Mouse (Mus musculus) right cerebral cortex, adult 2 months (tissue): ENCODE measurements around the gene Zfp420.

ENCODE experiments used
- DNase-seq, 2 experiments: peaks; one replicate each; pipeline ENCODE4 v3.0.0; 2021 to 2022; ENCODE audit warnings: low spot score in 2 of 2

Zfp420 gene

DNA sequence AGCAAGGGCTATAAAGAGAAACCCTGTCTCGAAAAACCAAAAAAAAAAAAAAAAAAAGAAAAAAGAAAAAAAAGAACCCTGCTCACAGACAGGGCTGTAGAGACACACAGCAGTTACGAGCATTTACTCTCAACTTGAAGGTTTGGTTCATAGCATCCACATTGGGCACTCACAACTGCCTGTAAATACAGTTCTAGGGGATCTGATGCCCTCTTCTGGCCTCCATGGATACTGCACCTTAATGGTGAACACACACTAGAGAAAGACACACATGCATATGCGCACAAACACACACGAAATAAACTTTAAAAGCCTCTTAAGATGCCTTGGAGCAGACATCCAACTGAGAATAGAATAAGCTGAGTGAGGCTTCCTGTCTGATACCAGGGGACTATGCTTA is 38.6 kb downstream of the Zfp420 start:
- DNase-seq, result no peak

DNA sequence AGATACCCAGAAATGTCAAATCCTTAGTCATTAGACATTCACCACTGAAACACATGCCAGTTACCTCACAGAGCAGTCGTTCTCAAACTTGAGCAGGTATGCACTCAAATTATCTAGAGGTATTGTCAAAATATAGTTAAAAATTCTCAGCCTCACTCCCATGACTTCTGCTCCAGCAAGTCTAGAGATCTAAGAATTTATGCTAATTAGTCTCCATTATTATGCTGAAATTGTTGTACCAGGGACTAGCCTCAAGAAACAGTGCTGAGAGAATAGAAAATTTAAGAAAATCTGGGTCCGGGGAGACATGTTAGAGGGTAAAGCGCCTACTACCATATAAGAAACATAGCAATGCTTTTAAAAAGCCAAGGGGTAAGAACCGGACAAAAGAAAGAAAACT is 44.3 kb downstream of the Zfp420 start:
- no peak for DNase-seq

DNA sequence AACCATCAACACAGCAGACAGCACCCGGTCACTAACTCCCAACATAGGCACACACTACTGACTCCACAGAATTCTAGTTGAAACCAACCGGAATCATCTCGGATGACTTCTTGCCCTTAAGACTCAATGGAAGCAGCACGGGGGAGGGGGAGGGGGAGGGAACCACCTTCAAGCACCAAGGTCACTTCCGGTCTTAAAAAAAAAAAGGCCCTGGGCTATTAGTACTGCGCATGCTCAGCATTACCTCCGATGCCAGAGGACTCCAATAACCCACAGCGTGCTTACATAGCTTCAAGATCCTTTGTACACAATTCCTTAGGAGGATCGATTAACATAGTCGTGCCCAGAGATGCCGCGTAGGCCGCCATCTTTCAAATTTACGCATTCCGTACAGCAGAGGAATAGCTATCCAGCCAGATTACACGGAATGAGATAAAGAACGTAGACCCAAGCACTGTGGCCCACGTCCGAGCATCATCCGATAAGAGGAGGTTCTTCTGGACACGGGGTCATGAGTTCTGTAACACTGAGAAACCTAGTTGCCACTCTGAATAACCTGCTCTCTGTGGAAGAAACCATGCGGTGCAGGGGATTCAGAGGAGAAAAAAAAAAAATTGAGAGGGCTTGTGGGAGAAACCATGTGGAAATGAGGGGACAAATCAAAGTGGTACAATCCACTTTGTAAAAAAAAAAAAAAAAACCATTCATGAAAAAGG is 46.3 kb downstream of the Zfp420 start, which contains the start of gene Zfp27:
Zfp27 (minus strand) TSS at position 607 of the 716 bp plus-strand sequence.
- DNase-seq, result peak; percentile 69 to 79

- no peak for DNase-seq
Observed at GRCm38 (mm10) chr7:29906682-29907058, 46.9 kb downstream of the Zfp420 start.

DNA sequence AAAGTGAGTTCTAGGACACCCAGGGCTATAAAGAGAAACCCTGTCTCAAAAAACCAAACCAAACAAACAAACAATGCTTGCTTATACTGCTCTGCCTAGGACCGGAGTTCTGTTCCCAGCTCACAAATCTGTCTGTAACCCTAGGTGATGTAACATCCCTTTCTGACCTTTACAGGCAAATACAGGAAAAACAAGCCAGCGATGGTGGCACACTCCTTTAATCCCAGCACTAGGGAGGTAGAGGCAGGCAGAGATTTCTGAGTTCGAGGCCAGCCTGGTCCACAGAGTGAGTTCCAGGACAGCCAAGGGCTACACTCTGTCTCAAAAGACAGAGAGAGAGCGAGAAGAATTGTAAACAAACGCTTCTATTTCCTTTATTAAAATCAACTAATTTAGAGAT is 47.4 kb downstream of the Zfp420 start:
- no peak for DNase-seq

DNA sequence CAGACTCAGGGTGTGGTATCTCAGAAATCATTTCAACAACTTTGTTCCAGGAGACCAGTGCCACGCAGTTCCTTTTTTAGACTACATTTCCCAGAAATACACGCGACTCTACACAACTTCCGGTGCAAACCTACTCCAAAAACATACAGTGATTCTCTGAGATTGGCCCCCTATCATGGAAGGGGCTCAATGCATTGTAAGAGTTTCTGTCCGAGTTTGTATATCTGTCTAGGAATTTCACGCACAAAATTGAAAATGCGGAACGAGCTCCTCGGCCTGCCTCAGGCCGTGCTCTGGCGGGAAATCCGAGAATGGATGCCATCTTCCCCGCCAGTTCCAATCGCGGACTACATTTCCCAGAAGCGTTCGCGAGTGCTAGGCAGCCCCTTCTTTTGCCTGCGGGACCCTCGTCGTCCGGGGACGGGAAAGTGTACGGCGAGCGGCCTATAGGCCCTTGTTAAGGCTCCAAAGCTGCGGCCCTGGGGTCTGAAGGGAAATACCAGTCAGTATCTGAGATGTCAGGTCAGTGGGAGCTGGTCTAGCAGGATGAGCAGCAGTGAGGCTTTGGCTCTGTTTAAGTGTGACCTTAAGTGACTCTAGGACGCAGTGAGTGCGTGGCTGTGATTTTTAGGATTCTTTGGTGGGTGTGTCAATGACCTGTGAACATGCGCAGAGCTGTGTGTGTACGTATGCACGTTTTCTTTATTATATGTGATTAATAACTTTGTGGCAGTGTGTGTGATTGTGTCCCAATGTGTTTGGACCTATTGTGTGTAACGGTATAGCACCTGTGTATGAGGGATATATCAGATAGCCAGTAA is 48.6 kb downstream of the Zfp420 start, which contains the start of gene Zfp383:
Zfp383 (plus strand) TSS at position 94 of the 821 bp plus-strand sequence.
- DNase-seq, result peak; percentile 83 to 93

DNA sequence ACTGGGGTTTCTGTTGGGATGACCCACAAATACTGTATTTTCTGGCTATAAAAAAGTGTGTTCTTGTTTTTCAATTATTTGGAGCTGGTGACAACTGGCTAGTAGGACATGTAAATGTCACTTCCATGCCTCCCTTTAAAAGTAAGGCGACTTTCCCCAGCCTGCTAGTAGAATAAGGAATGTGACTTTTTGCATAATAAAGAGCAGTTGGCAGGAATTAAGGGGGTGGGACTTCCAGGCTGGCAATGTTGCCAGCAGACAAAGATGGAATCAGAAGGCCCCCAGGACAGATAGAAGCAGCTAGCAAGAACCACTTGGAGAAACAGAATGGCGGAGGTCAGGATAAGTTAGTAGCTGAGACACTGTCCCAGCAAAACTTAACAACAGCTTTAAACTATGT is 50.5 kb downstream of the Zfp420 start:
- DNase-seq, result no peak

GRCm38 (mm10) chr7:29912172-29912571 is 52.4 kb downstream of the Zfp420 start:
- DNase-seq, result no peak

GRCm38 (mm10) chr7:29917371-29918061 is 57.7 kb downstream of the Zfp420 start:
- DNase-seq, result no peak

DNA sequence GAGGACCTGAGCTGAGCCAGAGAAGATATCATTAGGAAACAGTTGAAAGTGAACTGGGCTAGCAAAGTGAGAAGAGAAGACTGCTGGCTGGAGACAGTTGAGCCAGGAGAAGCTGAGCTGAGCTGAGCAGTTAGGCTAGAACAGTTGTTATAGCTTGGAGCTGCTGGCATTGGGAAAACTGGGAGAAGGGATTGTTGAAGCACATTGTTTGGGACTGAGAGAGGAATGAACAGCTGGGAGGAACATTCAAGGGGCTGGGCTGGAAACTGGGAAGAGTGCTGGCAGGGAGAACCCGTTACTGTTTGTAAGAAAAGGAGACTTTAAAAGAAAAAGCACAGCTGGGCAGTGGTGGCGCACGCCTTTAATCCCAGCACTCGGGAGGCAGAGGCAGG is 58.3 kb downstream of the Zfp420 start:
- DNase-seq, result no peak

GRCm38 (mm10) chr7:29921439-29922093 is 61.8 kb downstream of the Zfp420 start:
- peak in 1 of 2 experiments; percentile 18 for DNase-seq

GRCm38 (mm10) chr7:29922780-29923179 is 63.0 kb downstream of the Zfp420 start:
- DNase-seq, result no peak
